Mouse (Mus musculus) liver, embryonic 13.5 days (tissue): ENCODE data around the gene Arl14ep. TPM values are rescaled to one million over a fixed set of nuclear protein-coding genes. Genes with fewer than 3 reads are reported as not detected.

Experiments used
- ATAC-seq: fragments of 200-750 bp; cut with Nextera tagmentation; 2 replicates; pipeline ENCODE4 v1.8.0; 2017; ENCODE audit warnings: low read depth, mild to moderate bottlenecking, moderate number of reproducible peaks, moderate library complexity
- DNase-seq: peaks from one replicate; pipeline ENCODE4 v3.0.0; 2022
- H3K27ac ChIP-seq: fragments of 300-500 bp; sonication (generic); 2 replicates; pipeline ENCODE4 v1.5.1; 2015; ENCODE audit warnings: moderate library complexity, mild to moderate bottlenecking, inconsistent platforms
- H3K27me3 ChIP-seq: fragments of 300-500 bp; sonication (generic); 2 replicates; pipeline ENCODE4 v1.6.1; 2015; ENCODE audit warnings: mild to moderate bottlenecking, inconsistent platforms
- H3K36me3 ChIP-seq: fragments of 300-500 bp; sonication (generic); 2 replicates; pipeline ENCODE4 v1.6.1; 2015; ENCODE audit warnings: mild to moderate bottlenecking, inconsistent platforms
- H3K4me1 ChIP-seq: fragments of 300-500 bp; sonication (generic); replicated peaks from 2 replicates; pipeline ENCODE4 v1.6.1; 2015; ENCODE audit warnings: inconsistent platforms
- H3K4me2 ChIP-seq: fragments of 300-500 bp; sonication (generic); 2 replicates; pipeline ENCODE4 v1.6.1; 2015; ENCODE audit warnings: inconsistent platforms, mild to moderate bottlenecking, moderate library complexity
- H3K4me3 ChIP-seq: fragments of 300-500 bp; sonication (generic); replicated peaks from 2 replicates; pipeline ENCODE4 v1.5.1; 2015; ENCODE audit warnings: mild to moderate bottlenecking, inconsistent platforms
- H3K9ac ChIP-seq: fragments of 300-500 bp; sonication (generic); 2 replicates; pipeline ENCODE4 v1.6.1; 2015; ENCODE audit warnings: mild to moderate bottlenecking, inconsistent platforms
- H3K9me3 ChIP-seq: fragments of 300-500 bp; sonication (generic); replicated peaks from 2 replicates; pipeline ENCODE4 v1.6.1; 2016; ENCODE audit warnings: inconsistent platforms
- WGBS: fragments of 180-500 bp; shearing (Covaris S2); methylation state at CpG from one replicate; pipeline ENCODE4 v1.1.7; 2015; ENCODE audit not compliant: insufficient replicate concordance; 5-methylcytosine and 5-hydroxymethylcytosine counted together
- polyA plus RNA-seq: library from polyadenylated mRNA; unstranded; fragments of >200 nt; fragmentation: Nextera tagmentation; extraction: Ambion mirVana; gene quantifications from 2 replicates; pipeline ENCODE4 v1.2.1, GENCODE M21; 2015

Gene Arl14ep
- polyA plus RNA-seq, 1 experiment from 2014 or later = 9.8 TPM

DNA sequence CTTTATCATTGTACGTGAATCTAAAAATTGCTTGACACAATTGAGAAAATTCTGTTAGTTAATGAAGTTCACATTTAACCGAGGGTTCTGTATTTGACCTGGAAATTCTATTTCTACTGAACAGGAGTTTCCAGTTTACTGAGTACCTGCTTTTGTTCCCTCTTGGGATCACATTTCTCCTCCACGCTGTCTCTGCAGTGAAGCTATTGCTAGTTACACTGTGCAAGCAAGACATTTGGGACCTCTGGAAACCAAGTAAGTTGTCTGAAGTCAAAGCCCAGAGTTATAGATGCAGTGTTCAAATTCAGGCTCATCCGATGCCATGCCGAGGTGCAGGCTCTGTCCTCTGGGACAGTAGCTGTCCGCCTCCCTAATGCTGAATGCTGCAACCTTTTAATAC is 19.2 kb downstream of the Arl14ep start:
- H3K4me3 ChIP-seq = no peak overlapping the region
- H3K4me2 ChIP-seq = no peak overlapping the region
- no peak overlapping the region for H3K27ac ChIP-seq
- H3K9ac ChIP-seq = no peak overlapping the region
- H3K9me3 ChIP-seq = no peaks in the 10 kb centered on the region
- DNase-seq = no peak
- WGBS = 64% methylated on average over 6 of the region's 6 CpGs
- no peaks in the 10 kb centered on the region for H3K4me1 ChIP-seq
- no peaks in the 10 kb centered on the region for H3K27me3 ChIP-seq
- no peaks in the 10 kb centered on the region for H3K36me3 ChIP-seq
- no peak for ATAC-seq

GRCm38 (mm10) chr2:106942451-106942850 is 31.8 kb downstream of the Arl14ep start:
- WGBS = 58% methylated on average over 1 of the region's 1 CpGs
- Histone ChIP-seq H3K9me3 (no peaks in the 10 kb centered on the region), H3K9ac (no peak overlapping the region), H3K4me3 (no peak overlapping the region), H3K36me3 (no peaks in the 10 kb centered on the region), H3K4me2 (no peak overlapping the region), H3K4me1 (no peaks in the 10 kb centered on the region), H3K27ac (no peak overlapping the region), H3K27me3 (no peaks in the 10 kb centered on the region)
- no peak for ATAC-seq
- no peak for DNase-seq

DNA sequence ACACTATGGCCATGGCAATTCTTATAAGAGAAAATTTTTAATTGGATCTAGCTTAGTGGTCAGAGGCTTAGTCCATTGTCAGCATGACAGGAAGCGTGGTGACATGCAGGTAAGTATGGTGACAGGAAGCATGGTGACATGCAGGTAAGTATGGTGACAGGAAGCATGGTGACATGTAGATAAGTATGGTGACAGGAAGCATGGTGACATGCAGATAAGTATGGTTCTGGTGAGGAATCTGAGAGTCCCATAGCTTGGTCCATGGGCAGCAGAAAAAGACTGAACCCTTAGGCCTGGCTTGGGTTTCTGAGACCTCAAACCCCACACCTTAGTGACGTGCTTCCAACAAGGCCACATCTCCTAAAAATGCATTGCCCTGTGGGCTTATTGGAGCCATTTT is 38.5 kb downstream of the Arl14ep start:
- Histone ChIP-seq H3K4me2 (no peak overlapping the region), H3K27ac (no peak overlapping the region), H3K36me3 (no peaks in the 10 kb centered on the region), H3K9me3 (no peaks in the 10 kb centered on the region), H3K27me3 (no peaks in the 10 kb centered on the region), H3K9ac (no peak overlapping the region), H3K4me3 (no peak overlapping the region), H3K4me1 (no peaks in the 10 kb centered on the region)
- ATAC-seq = no peak
- WGBS = 50% methylated on average over 2 of the region's 2 CpGs
- no peak for DNase-seq

- Histone ChIP-seq H3K4me3 (no peak overlapping the region), H3K4me1 (no peaks in the 10 kb centered on the region), H3K36me3 (no peaks in the 10 kb centered on the region), H3K9ac (no peak overlapping the region), H3K27ac (no peak overlapping the region), H3K4me2 (no peak overlapping the region), H3K27me3 (no peaks in the 10 kb centered on the region), H3K9me3 (no peaks in the 10 kb centered on the region)
- ATAC-seq (no peak), DNase-seq (no peak)
- WGBS = 65% methylated on average over 3 of the region's 3 CpGs
Observed at GRCm38 (mm10) chr2:106929906-106930305, 44.3 kb downstream of the Arl14ep start.

Other genes with a start within 250 kb of the Arl14ep start
- not detected in 2 replicates for gene Fshb, start 85.2 kb upstream of the Arl14ep start, polyA plus RNA-seq